Mouse (Mus musculus): ENCODE data around the gene Tctex1d1. TPM values are rescaled to one million over a fixed set of nuclear protein-coding genes. Genes with fewer than 3 reads are reported as not detected.

Tctex1d1 gene
- polyA plus RNA-seq (2014; fragmentation: Nextera tagmentation; extraction: Ambion mirVana) = 1.7 and 3.1 TPM in 2 replicates

GRCm38 (mm10) chr4:102978440-102978839, at the start of gene Tctex1d1:
Gene Tctex1d1 (plus strand): TSS chr4:102978606.
- Histone ChIP-seq H3K27me3 (ENCODE audit: control insufficient read depth, insufficient read depth, low read length) (no peaks in the 10 kb centered on the region), H3K4me1 (ENCODE audit: control insufficient read depth, insufficient read depth, low read length) (0 out of 2 replicates have a peak, but pooled peaks cover 3% of the 10 kb centered on the region), H3K4me3 (ENCODE audit: low read depth, low read length) (peak within 1 kb of the TSS; percentile 13), H3K36me3 (ENCODE audit: control insufficient read depth, insufficient read depth, low read length) (no peaks in the 10 kb centered on the region), H3K27ac (ENCODE audit: low read length) (no peak within 1 kb of the TSS), H3K4me2 (replicated peaks; ENCODE audit: low read depth, low read length) (peak within 1 kb of the TSS; percentile 48), H3K9ac (replicated peaks; ENCODE audit: low read depth, low read length) (no peak within 1 kb of the TSS), H3K9me3 (ENCODE audit: control insufficient read depth, low read depth, low read length) (no peaks in the 10 kb centered on the region)
- 1% methylated on average over 13 of the region's 13 CpGs for WGBS
- ATAC-seq (ENCODE audit: insufficient number of reproducible peaks, insufficient read depth, low FRiP score, low read depth) = peak; percentile 46; the same call in 1 of the 2 replicates

- Histone ChIP-seq H3K36me3 (ENCODE audit: control insufficient read depth, insufficient read depth, low read length) (no peaks in the 10 kb centered on the region), H3K27me3 (ENCODE audit: control insufficient read depth, insufficient read depth, low read length) (no peaks in the 10 kb centered on the region), H3K9ac (replicated peaks; ENCODE audit: low read depth, low read length) (no peak overlapping the region), H3K4me2 (replicated peaks; ENCODE audit: low read depth, low read length) (no peak overlapping the region), H3K9me3 (ENCODE audit: control insufficient read depth, low read depth, low read length) (no peaks in the 10 kb centered on the region), H3K4me1 (ENCODE audit: control insufficient read depth, insufficient read depth, low read length) (no peaks in the 10 kb centered on the region), H3K4me3 (ENCODE audit: low read depth, low read length) (no peak overlapping the region), H3K27ac (ENCODE audit: low read length) (no peak overlapping the region)
- no peak for ATAC-seq (ENCODE audit: insufficient number of reproducible peaks, insufficient read depth, low FRiP score, low read depth)
- WGBS = 41% methylated on average over 3 of the region's 4 CpGs
These were observed 48.9 kb upstream of the Tctex1d1 start for GRCm38 (mm10) chr4:102929491-102929890.

GRCm38 (mm10) chr4:102930679-102931078, 47.7 kb upstream of the Tctex1d1 start:
- no peaks in the 10 kb centered on the region for H3K9me3 ChIP-seq (ENCODE audit: control insufficient read depth, low read depth, low read length)
- no peak for ATAC-seq (ENCODE audit: insufficient number of reproducible peaks, insufficient read depth, low FRiP score, low read depth)

GRCm38 (mm10) chr4:102940266-102940665, 38.1 kb upstream of the Tctex1d1 start:
- H3K4me2 ChIP-seq (replicated peaks; ENCODE audit: low read depth, low read length) = no peak overlapping the region
- no peak overlapping the region for H3K9ac ChIP-seq (replicated peaks; ENCODE audit: low read depth, low read length)
- no peak overlapping the region for H3K27ac ChIP-seq (ENCODE audit: low read length)
- no peak overlapping the region for H3K4me3 ChIP-seq (ENCODE audit: low read depth, low read length)
- no peaks in the 10 kb centered on the region for H3K27me3 ChIP-seq (ENCODE audit: control insufficient read depth, insufficient read depth, low read length)
- H3K4me1 ChIP-seq (ENCODE audit: control insufficient read depth, insufficient read depth, low read length) = no peaks in the 10 kb centered on the region
- 81% methylated on average over 3 of the region's 3 CpGs for WGBS
- H3K9me3 ChIP-seq (ENCODE audit: control insufficient read depth, low read depth, low read length) = no peaks in the 10 kb centered on the region
- no peaks in the 10 kb centered on the region for H3K36me3 ChIP-seq (ENCODE audit: control insufficient read depth, insufficient read depth, low read length)
- no peak for ATAC-seq (ENCODE audit: insufficient number of reproducible peaks, insufficient read depth, low FRiP score, low read depth)

More at GRCm38 (mm10) chr4:102930679-102931078, 47.7 kb upstream of the Tctex1d1 start:
- no peak overlapping the region for H3K4me2 ChIP-seq (replicated peaks; ENCODE audit: low read depth, low read length)
- WGBS = 83% methylated on average over 7 of the region's 7 CpGs
- H3K4me3 ChIP-seq (ENCODE audit: low read depth, low read length) = no peak overlapping the region
- no peaks in the 10 kb centered on the region for H3K27me3 ChIP-seq (ENCODE audit: control insufficient read depth, insufficient read depth, low read length)
- no peak overlapping the region for H3K9ac ChIP-seq (replicated peaks; ENCODE audit: low read depth, low read length)
- no peak overlapping the region for H3K27ac ChIP-seq (ENCODE audit: low read length)
- H3K4me1 ChIP-seq (ENCODE audit: control insufficient read depth, insufficient read depth, low read length) = no peaks in the 10 kb centered on the region
- H3K36me3 ChIP-seq (ENCODE audit: control insufficient read depth, insufficient read depth, low read length) = no peaks in the 10 kb centered on the region

GRCm38 (mm10) chr4:102940738-102941137, 37.7 kb upstream of the Tctex1d1 start:
- no peak overlapping the region for H3K4me2 ChIP-seq (replicated peaks; ENCODE audit: low read depth, low read length)
- no peaks in the 10 kb centered on the region for H3K9me3 ChIP-seq (ENCODE audit: control insufficient read depth, low read depth, low read length)
- H3K9ac ChIP-seq (replicated peaks; ENCODE audit: low read depth, low read length) = no peak overlapping the region
- no peak overlapping the region for H3K4me3 ChIP-seq (ENCODE audit: low read depth, low read length)
- no peak overlapping the region for H3K27ac ChIP-seq (ENCODE audit: low read length)
- no peak for ATAC-seq (ENCODE audit: insufficient number of reproducible peaks, insufficient read depth, low FRiP score, low read depth)
- no peaks in the 10 kb centered on the region for H3K4me1 ChIP-seq (ENCODE audit: control insufficient read depth, insufficient read depth, low read length)
- WGBS = 75% methylated on average over 4 of the region's 4 CpGs
- H3K36me3 ChIP-seq (ENCODE audit: control insufficient read depth, insufficient read depth, low read length) = no peaks in the 10 kb centered on the region
- no peaks in the 10 kb centered on the region for H3K27me3 ChIP-seq (ENCODE audit: control insufficient read depth, insufficient read depth, low read length)

GRCm38 (mm10) chr4:102944325-102944724, 34.1 kb upstream of the Tctex1d1 start:
- no peak overlapping the region for H3K4me3 ChIP-seq (ENCODE audit: low read depth, low read length)
- WGBS = 61% methylated on average over 6 of the region's 6 CpGs
- no peak for ATAC-seq (ENCODE audit: insufficient number of reproducible peaks, insufficient read depth, low FRiP score, low read depth)
- no peak overlapping the region for H3K4me2 ChIP-seq (replicated peaks; ENCODE audit: low read depth, low read length)
- no peak overlapping the region for H3K9ac ChIP-seq (replicated peaks; ENCODE audit: low read depth, low read length)
- no peaks in the 10 kb centered on the region for H3K4me1 ChIP-seq (ENCODE audit: control insufficient read depth, insufficient read depth, low read length)
- no peak overlapping the region for H3K27ac ChIP-seq (ENCODE audit: low read length)
- H3K27me3 ChIP-seq (ENCODE audit: control insufficient read depth, insufficient read depth, low read length) = no peaks in the 10 kb centered on the region
- H3K9me3 ChIP-seq (ENCODE audit: control insufficient read depth, low read depth, low read length) = no peaks in the 10 kb centered on the region
- H3K36me3 ChIP-seq (ENCODE audit: control insufficient read depth, insufficient read depth, low read length) = no peaks in the 10 kb centered on the region

GRCm38 (mm10) chr4:102952476-102952875, 25.9 kb upstream of the Tctex1d1 start:
- H3K9ac ChIP-seq (replicated peaks; ENCODE audit: low read depth, low read length) = no peak overlapping the region
- 66% methylated on average over 2 of the region's 2 CpGs for WGBS
- H3K36me3 ChIP-seq (ENCODE audit: control insufficient read depth, insufficient read depth, low read length) = no peaks in the 10 kb centered on the region
- no peak overlapping the region for H3K4me2 ChIP-seq (replicated peaks; ENCODE audit: low read depth, low read length)
- no peaks in the 10 kb centered on the region for H3K9me3 ChIP-seq (ENCODE audit: control insufficient read depth, low read depth, low read length)
- no peak for ATAC-seq (ENCODE audit: insufficient number of reproducible peaks, insufficient read depth, low FRiP score, low read depth)
- H3K27me3 ChIP-seq (ENCODE audit: control insufficient read depth, insufficient read depth, low read length) = no peaks in the 10 kb centered on the region
- no peaks in the 10 kb centered on the region for H3K4me1 ChIP-seq (ENCODE audit: control insufficient read depth, insufficient read depth, low read length)
- no peak overlapping the region for H3K4me3 ChIP-seq (ENCODE audit: low read depth, low read length)
- no peak overlapping the region for H3K27ac ChIP-seq (ENCODE audit: low read length)

GRCm38 (mm10) chr4:102955294-102955956, 23.0 kb upstream of the Tctex1d1 start:
- no peak overlapping the region for H3K27ac ChIP-seq (ENCODE audit: low read length)
- no peak overlapping the region for H3K9ac ChIP-seq (replicated peaks; ENCODE audit: low read depth, low read length)
- H3K9me3 ChIP-seq (ENCODE audit: control insufficient read depth, low read depth, low read length) = no peaks in the 10 kb centered on the region
- H3K4me3 ChIP-seq (ENCODE audit: low read depth, low read length) = no peak overlapping the region
- no peak overlapping the region for H3K4me2 ChIP-seq (replicated peaks; ENCODE audit: low read depth, low read length)
- no peaks in the 10 kb centered on the region for H3K27me3 ChIP-seq (ENCODE audit: control insufficient read depth, insufficient read depth, low read length)
- no peak for ATAC-seq (ENCODE audit: insufficient number of reproducible peaks, insufficient read depth, low FRiP score, low read depth)
- WGBS = 67% methylated on average over 17 of the region's 17 CpGs
- no peaks in the 10 kb centered on the region for H3K36me3 ChIP-seq (ENCODE audit: control insufficient read depth, insufficient read depth, low read length)
- no peaks in the 10 kb centered on the region for H3K4me1 ChIP-seq (ENCODE audit: control insufficient read depth, insufficient read depth, low read length)

GRCm38 (mm10) chr4:102959409-102959808, 19.0 kb upstream of the Tctex1d1 start:
- Histone ChIP-seq H3K27me3 (ENCODE audit: control insufficient read depth, insufficient read depth, low read length) (no peaks in the 10 kb centered on the region), H3K36me3 (ENCODE audit: control insufficient read depth, insufficient read depth, low read length) (no peaks in the 10 kb centered on the region), H3K4me3 (ENCODE audit: low read depth, low read length) (no peak overlapping the region), H3K4me2 (replicated peaks; ENCODE audit: low read depth, low read length) (no peak overlapping the region), H3K4me1 (ENCODE audit: control insufficient read depth, insufficient read depth, low read length) (no peaks in the 10 kb centered on the region), H3K27ac (ENCODE audit: low read length) (no peak overlapping the region), H3K9ac (replicated peaks; ENCODE audit: low read depth, low read length) (no peak overlapping the region), H3K9me3 (ENCODE audit: control insufficient read depth, low read depth, low read length) (no peaks in the 10 kb centered on the region)
- WGBS = 90% methylated on average over 5 of the region's 5 CpGs
- ATAC-seq (ENCODE audit: insufficient number of reproducible peaks, insufficient read depth, low FRiP score, low read depth) = no peak

Measured in stomach, embryonic 14.5 days (tissue).